Mouse (Mus musculus): ENCODE measurements at regions not wholly inside any gene's neighbourhood (a gene's known extent, or its start where the extent isn't known, plus 50 kb on each side); places are given as distances from the start of the nearest gene placed in this dataset.
"Not testable (repeated sequence)": the region's sequence is repeated elsewhere in the genome, so short reads cannot be mapped to it uniquely, and the experiment has no call there.

- no peak for DNase-seq (ENCODE audit: low read depth, low spot score)
These were observed 245.3 kb downstream of the Brms1l start for GRCm38 (mm10) chr12:56081406-56081805.

GRCm38 (mm10) chr12:56064183-56064582, 228.1 kb downstream of the Brms1l start:
- 88% methylated on average over 7 of the region's 7 CpGs for WGBS
- no peak for DNase-seq (ENCODE audit: low read depth, low spot score)

GRCm38 (mm10) chr12:56058876-56059275, 222.8 kb downstream of the Brms1l start:
- DNase-seq (ENCODE audit: low read depth, low spot score), result no peak
- WGBS, result 52% methylated on average over 10 of the region's 10 CpGs

GRCm38 (mm10) chr12:56058463-56058862, 222.3 kb downstream of the Brms1l start:
- DNase-seq (ENCODE audit: low read depth, low spot score), result peak; percentile 36
- WGBS, result 9% methylated on average over 17 of the region's 17 CpGs

- DNase-seq (ENCODE audit: low read depth, low spot score), result no peak
- 72% methylated on average over 6 of the region's 6 CpGs for WGBS
These were observed 219.3 kb downstream of the Brms1l start for GRCm38 (mm10) chr12:56055382-56055781.

- no peak for DNase-seq (ENCODE audit: low read depth, low spot score)
- 50% methylated on average over 3 of the region's 3 CpGs for WGBS
These were observed 209.9 kb downstream of the Brms1l start for GRCm38 (mm10) chr12:56046050-56046449.

GRCm38 (mm10) chr12:56020954-56021514, 184.9 kb downstream of the Brms1l start:
- no peak for DNase-seq (ENCODE audit: low read depth, low spot score)
- WGBS, result 32% methylated on average over 7 of the region's 7 CpGs

GRCm38 (mm10) chr12:56020547-56020946, 184.4 kb downstream of the Brms1l start:
- no peak for DNase-seq (ENCODE audit: low read depth, low spot score)
- WGBS, result 45% methylated on average over 1 of the region's 1 CpGs

GRCm38 (mm10) chr12:56009976-56010375, 173.9 kb downstream of the Brms1l start:
- whole genome bisulfite sequencing, result 44% methylated on average over 4 of the region's 4 CpGs
- DNase-seq (ENCODE audit: low read depth, low spot score), result no peak

GRCm38 (mm10) chr12:56005846-56006245, 169.7 kb downstream of the Brms1l start:
- 79% methylated on average over 4 of the region's 4 CpGs for WGBS
- no peak for DNase-seq (ENCODE audit: low read depth, low spot score)

GRCm38 (mm10) chr12:56005321-56005720, 169.2 kb downstream of the Brms1l start:
- 65% methylated on average over 6 of the region's 6 CpGs for WGBS

GRCm38 (mm10) chr12:56004479-56004878, 168.4 kb downstream of the Brms1l start:
- WGBS, result 25% methylated on average over 4 of the region's 4 CpGs
- DNase-seq (ENCODE audit: low read depth, low spot score), result no peak

More at GRCm38 (mm10) chr12:56005321-56005720, 169.2 kb downstream of the Brms1l start:
- DNase-seq (ENCODE audit: low read depth, low spot score), result no peak

GRCm38 (mm10) chr12:56003561-56003960, 167.4 kb downstream of the Brms1l start:
- DNase-seq (ENCODE audit: low read depth, low spot score), result no peak
- 71% methylated on average over 8 of the region's 8 CpGs for WGBS

GRCm38 (mm10) chr12:55996585-55997377, 160.7 kb downstream of the Brms1l start:
- WGBS, result 74% methylated on average over 3 of the region's 3 CpGs
- no peak for DNase-seq (ENCODE audit: low read depth, low spot score)

GRCm38 (mm10) chr12:55983565-55984351, 147.6 kb downstream of the Brms1l start:
- 68% methylated on average over 11 of the region's 11 CpGs for WGBS

GRCm38 (mm10) chr12:55983128-55983527, 147.0 kb downstream of the Brms1l start:
- no peak for DNase-seq (ENCODE audit: low read depth, low spot score)
- 48% methylated on average over 3 of the region's 3 CpGs for WGBS

More at GRCm38 (mm10) chr12:55983565-55984351, 147.6 kb downstream of the Brms1l start:
- no peak for DNase-seq (ENCODE audit: low read depth, low spot score)

- 81% methylated on average over 3 of the region's 3 CpGs for WGBS
- no peak for DNase-seq (ENCODE audit: low read depth, low spot score)
These were observed 138.1 kb downstream of the Brms1l start for GRCm38 (mm10) chr12:55974262-55974661.

- whole genome bisulfite sequencing, result 79% methylated on average over 3 of the region's 3 CpGs
- DNase-seq (ENCODE audit: low read depth, low spot score), result not testable (repeated sequence)
These were observed 123.2 kb downstream of the Brms1l start for GRCm38 (mm10) chr12:55959319-55959718.

- WGBS, result 81% methylated on average over 6 of the region's 6 CpGs
- no peak for DNase-seq (ENCODE audit: low read depth, low spot score)
These were observed 104.4 kb downstream of the Brms1l start for GRCm38 (mm10) chr12:55940566-55940965.

All from large intestine, adult 2 months (tissue).